Comparison of ENCODE assay signal across 12 mouse cellular contexts in the genomic region with DNA sequence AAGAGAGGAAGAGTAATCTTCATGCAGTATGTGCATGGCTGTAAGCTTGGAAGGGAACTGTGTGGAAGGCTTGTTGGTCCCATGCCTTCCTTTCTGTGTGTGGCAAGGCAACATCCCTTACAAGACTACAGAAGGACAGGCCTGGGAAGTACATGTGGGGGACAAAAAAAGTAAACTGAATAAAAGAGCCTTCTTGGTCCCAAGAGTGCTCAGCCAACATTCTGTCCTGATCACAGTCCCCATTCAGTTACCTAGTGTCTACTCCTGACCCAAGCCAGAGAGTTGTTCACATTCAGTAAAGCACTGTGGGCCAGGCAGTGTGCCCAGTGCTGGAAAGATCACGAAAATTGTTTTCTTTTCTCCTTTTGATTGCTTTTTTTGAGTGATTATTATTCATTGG.
"Had no signal": no experiment of that assay in that cellular context is flagged by ENCODE, and none has a peak within 500 bp of the region (broad histone marks: within the 10 kb centered on the region; RNA-seq: fewer than 3 reads in every experiment).

No protein-coding gene starts in this region.

- H3K9ac ChIP-seq: liver, embryonic 15.5 days had no signal

- DNase-seq: kidney, postnatal 25 days; lung, adult 2 months; lung, postnatal 36 days; right cerebral cortex, postnatal 25 days; thymus, adult 18-20 months; thymus, postnatal 14 days had no signal

- H3K4me1 ChIP-seq: liver, embryonic 15.5 days had no signal

- H3K27ac ChIP-seq: left cerebral cortex, adult 2 months; limb, embryonic 10.5 days; liver, embryonic 15.5 days had no signal

- H3K27me3 ChIP-seq: liver, embryonic 15.5 days had no signal

- ATAC-seq: lung, postnatal 0 days; midbrain, embryonic 16.5 days had no signal

- H3K36me3 ChIP-seq: limb, embryonic 10.5 days; liver, embryonic 15.5 days had no signal

- H3K4me2 ChIP-seq: liver, embryonic 11.5 days; liver, embryonic 15.5 days had no signal

- H3K4me3 ChIP-seq: left cerebral cortex, adult 2 months; limb, embryonic 10.5 days; liver, embryonic 15.5 days had no signal

- H3K9me3 ChIP-seq: limb, embryonic 10.5 days; liver, embryonic 15.5 days had no signal
